Mouse (Mus musculus) heart, embryonic 14.5 days (tissue): ENCODE measurements at regions not wholly inside any gene's neighbourhood (a gene's known extent, or its start where the extent isn't known, plus 50 kb on each side); places are given as distances from the start of the nearest gene placed in this dataset.

Experiments
- ATAC-seq: fragments of 200-750 bp; cut with Nextera tagmentation; 2 replicates; pipeline ENCODE4 v1.8.0; 2017; ENCODE audit warnings: low read depth, moderate TSS enrichment; ENCODE audit not compliant: insufficient number of reproducible peaks, insufficient read depth, low FRiP score
- H3K27ac ChIP-seq, 2 experiments: fragments of 200-500 bp in 1 of 2; fragments of 300-500 bp in 1 of 2; sonication (generic) in 1 of 2; replicated peaks in 1 of 2; 2 replicates each; pipeline ENCODE4 v1.5.1; 2012 to 2014; ENCODE audit warnings: low read depth in 2 of 2, low read length in 2 of 2, control low read depth in 1 of 2, mild to moderate bottlenecking in 1 of 2, mixed read lengths in 1 of 2; ENCODE audit not compliant: control insufficient read depth in 1 of 2, insufficient read depth in 1 of 2
- H3K27me3 ChIP-seq: fragments of 300-500 bp; sonication (generic); 2 replicates; pipeline ENCODE4 v1.6.1; 2014; ENCODE audit warnings: mild to moderate bottlenecking, low read length, control low read depth; ENCODE audit not compliant: control insufficient read depth, insufficient read depth
- H3K36me3 ChIP-seq: fragments of 300-500 bp; sonication (generic); 2 replicates; pipeline ENCODE4 v1.6.1; 2014; ENCODE audit warnings: mild to moderate bottlenecking, control low read depth, low read length, mixed read lengths; ENCODE audit not compliant: control insufficient read depth, insufficient read depth
- H3K4me1 ChIP-seq, 2 experiments: fragments of 200-500 bp in 1 of 2; fragments of 300-500 bp in 1 of 2; sonication (generic) in 1 of 2; 2 replicates each; pipeline ENCODE4 v1.6.1; 2012 to 2014; ENCODE audit warnings: low read length in 2 of 2, control low read depth in 1 of 2, mixed read lengths in 1 of 2; ENCODE audit not compliant: control insufficient read depth in 2 of 2, insufficient read depth in 2 of 2
- H3K4me2 ChIP-seq: fragments of 300-500 bp; sonication (generic); 2 replicates; pipeline ENCODE4 v1.6.1; 2014; ENCODE audit warnings: mild to moderate bottlenecking, low read length
- H3K4me3 ChIP-seq, 2 experiments: fragments of 200-500 bp in 1 of 2; fragments of 300-500 bp in 1 of 2; sonication (generic) in 1 of 2; 2 replicates each; pipeline ENCODE4 v1.5.1; 2012 to 2014; ENCODE audit warnings: low read length in 2 of 2, mild to moderate bottlenecking in 2 of 2, control low read depth in 1 of 2, low read depth in 1 of 2, moderate library complexity in 1 of 2; ENCODE audit not compliant: control insufficient read depth in 1 of 2, insufficient read depth in 1 of 2
- H3K9ac ChIP-seq: fragments of 300-500 bp; sonication (generic); 2 replicates; pipeline ENCODE4 v1.6.1; 2014; ENCODE audit warnings: mild to moderate bottlenecking, low read length
- H3K9me3 ChIP-seq: fragments of 300-500 bp; sonication (generic); 2 replicates; pipeline ENCODE4 v1.6.1; 2016; ENCODE audit warnings: low read length, control low read depth; ENCODE audit not compliant: control insufficient read depth
- WGBS: fragments of 180-500 bp; shearing (Covaris S2); extraction: QIAGEN DNeasy Blood & Tissue Kit; methylation state at CpG from one replicate; pipeline ENCODE4 v1.1.7; 2014; 5-methylcytosine and 5-hydroxymethylcytosine counted together

DNA sequence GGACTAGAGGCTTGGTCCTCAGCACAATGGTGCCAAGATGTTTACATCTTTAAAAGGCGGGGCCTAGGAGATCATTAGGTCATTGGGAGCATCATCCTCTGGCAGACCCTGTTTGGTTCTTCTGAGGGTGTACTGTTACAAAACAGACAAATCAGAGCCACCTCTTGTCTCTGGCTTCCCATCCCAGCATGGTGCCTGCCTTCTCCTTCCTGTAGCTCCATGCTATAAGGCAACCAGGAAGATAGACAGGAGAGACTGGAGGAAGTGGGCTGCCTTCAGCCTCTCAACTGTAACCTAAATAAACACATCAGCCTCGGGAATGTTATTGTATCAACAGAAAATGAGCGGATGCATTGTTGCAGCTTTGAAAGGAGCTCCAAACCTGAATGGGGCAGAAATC, 529.8 kb upstream of the Gm765 start:
- whole genome bisulfite sequencing, result 46% methylated on average over 3 of the region's 3 CpGs
- no peak for ATAC-seq
- H3K4me1 ChIP-seq, result no peaks in the 10 kb centered on the region

DNA sequence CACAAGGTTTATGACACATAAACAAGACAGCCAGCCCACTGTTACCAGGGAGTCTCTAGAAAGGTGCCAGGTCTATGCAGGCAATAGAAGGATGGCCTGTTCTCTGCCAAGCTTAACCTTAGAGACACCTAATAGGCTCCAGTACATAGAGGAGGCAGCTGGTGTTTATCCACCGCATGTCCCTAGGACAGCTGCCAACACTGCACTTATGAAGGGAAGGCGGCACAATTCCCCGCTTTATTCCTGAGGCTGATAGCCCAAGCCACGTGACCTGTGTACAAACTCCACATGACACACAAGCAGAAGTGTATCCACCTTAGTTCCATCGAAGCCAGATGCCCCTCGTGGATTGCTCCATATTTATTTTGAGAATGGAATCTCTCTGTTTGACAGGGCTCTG, 527.2 kb upstream of the Gm765 start:
- H3K36me3 ChIP-seq, result no peaks in the 10 kb centered on the region
- no peak overlapping the region for H3K9ac ChIP-seq
- no peaks in the 10 kb centered on the region for H3K9me3 ChIP-seq
- no peak overlapping the region for H3K4me3 ChIP-seq
- H3K27me3 ChIP-seq, result no peaks in the 10 kb centered on the region
- no peak for ATAC-seq
- no peak overlapping the region for H3K27ac ChIP-seq
- H3K4me2 ChIP-seq, result no peak overlapping the region
- no peaks in the 10 kb centered on the region for H3K4me1 ChIP-seq
- 38% methylated on average over 6 of the region's 6 CpGs for WGBS

More for the DNA sequence above, 529.8 kb upstream of the Gm765 start:
- no peaks in the 10 kb centered on the region for H3K9me3 ChIP-seq
- no peak overlapping the region for H3K9ac ChIP-seq
- no peak overlapping the region for H3K4me2 ChIP-seq
- H3K4me3 ChIP-seq, result no peak overlapping the region
- H3K27ac ChIP-seq, result no peak overlapping the region
- no peaks in the 10 kb centered on the region for H3K36me3 ChIP-seq
- H3K27me3 ChIP-seq, result no peaks in the 10 kb centered on the region

DNA sequence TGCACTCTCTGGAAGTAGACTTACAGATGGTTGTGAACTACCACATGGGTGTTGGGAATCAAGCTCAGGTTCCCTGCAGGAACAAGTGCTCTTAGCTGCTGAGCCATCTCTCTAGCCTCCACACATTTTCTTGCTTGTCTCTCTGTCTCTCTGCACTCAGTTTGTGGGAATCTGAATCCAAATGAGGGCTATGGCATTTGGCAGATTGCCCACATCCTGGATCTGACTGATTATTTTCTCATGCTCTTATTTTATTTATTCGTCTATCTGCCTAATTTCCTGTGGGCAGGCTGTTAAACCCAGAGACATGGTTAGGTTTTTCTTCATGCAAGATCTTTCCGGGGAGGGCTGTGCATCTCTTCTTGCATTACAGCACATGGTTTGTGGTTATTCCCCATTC, 521.8 kb upstream of the Gm765 start:
- Histone ChIP-seq H3K36me3 (no peaks in the 10 kb centered on the region), H3K27me3 (no peaks in the 10 kb centered on the region), H3K9me3 (no peaks in the 10 kb centered on the region), H3K27ac (no peak overlapping the region), H3K4me1 (no peaks in the 10 kb centered on the region), H3K4me2 (no peak overlapping the region), H3K9ac (no peak overlapping the region), H3K4me3 (no peak overlapping the region)
- ATAC-seq, result no peak
- WGBS, result 66% methylated on average over 2 of the region's 2 CpGs

DNA sequence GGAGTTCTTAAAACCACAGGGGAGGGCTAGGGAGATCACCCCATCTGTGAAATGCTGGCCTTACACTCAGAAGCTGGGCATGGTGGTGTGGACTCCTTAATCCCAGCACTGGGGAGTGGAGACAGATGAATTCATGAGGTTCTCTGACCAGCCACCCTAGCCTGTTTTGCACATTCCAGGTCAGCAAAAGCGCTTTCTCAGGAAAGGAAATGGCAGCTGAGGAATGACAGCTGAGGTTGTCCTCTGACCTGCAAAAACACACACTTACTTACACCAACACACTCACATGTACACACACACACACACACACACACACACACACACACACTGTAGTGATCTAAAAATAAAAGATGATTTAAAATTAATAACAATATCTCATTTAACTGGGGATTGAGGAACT, 513.4 kb upstream of the Gm765 start:
- H3K9ac ChIP-seq, result no peak overlapping the region
- WGBS, result 87% methylated on average over 1 of the region's 1 CpGs
- ATAC-seq, result no peak

DNA sequence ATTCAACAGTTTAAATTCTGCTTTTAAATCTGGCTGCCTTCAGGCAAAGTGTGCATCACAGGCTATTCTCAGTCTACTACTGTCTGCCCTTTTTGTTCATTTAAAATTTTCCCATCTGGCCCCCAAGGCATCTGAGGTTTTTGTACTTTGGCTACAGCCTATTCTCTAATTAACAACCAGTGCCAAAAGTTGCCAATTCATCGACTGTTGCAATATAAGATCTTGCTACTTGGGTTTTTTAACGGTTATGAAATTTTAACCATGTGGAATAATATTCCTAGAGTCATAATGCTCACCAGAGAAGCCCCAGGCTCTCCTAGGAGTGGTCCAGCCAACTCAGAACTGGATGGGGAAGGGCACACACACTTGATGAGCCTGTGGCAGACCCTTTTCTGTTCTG, 508.4 kb upstream of the Gm765 start:
- Histone ChIP-seq H3K4me1 (no peaks in the 10 kb centered on the region), H3K9ac (no peak overlapping the region), H3K9me3 (no peaks in the 10 kb centered on the region), H3K27me3 (no peaks in the 10 kb centered on the region), H3K36me3 (no peaks in the 10 kb centered on the region), H3K27ac (no peak overlapping the region), H3K4me2 (no peak overlapping the region), H3K4me3 (no peak overlapping the region)
- 85% methylated on average over 2 of the region's 2 CpGs for WGBS
- ATAC-seq, result no peak

More for the DNA sequence above, 513.4 kb upstream of the Gm765 start:
- H3K27me3 ChIP-seq, result no peaks in the 10 kb centered on the region
- no peak overlapping the region for H3K4me3 ChIP-seq
- no peaks in the 10 kb centered on the region for H3K9me3 ChIP-seq
- H3K36me3 ChIP-seq, result no peaks in the 10 kb centered on the region
- H3K4me2 ChIP-seq, result no peak overlapping the region
- no peak overlapping the region for H3K27ac ChIP-seq
- no peaks in the 10 kb centered on the region for H3K4me1 ChIP-seq

DNA sequence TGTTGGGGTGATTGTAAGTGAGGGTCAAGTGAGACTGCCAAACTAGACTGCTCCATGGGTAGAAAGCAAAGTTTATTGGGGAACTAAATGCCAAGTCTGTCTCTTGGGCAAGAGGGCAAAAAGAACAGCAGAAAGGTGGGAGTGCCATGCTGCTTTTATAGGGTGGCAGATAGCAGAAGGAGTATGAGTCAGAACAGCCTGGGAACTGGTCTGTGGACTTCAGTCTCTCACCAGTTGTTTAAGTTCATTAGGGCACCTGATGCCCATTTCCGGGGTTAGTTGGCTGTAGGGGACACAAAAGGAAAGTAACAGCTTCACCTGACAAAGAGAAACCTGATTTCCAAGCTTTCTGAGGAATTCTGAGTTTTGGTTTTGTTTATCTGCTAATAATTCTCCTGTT, 506.3 kb upstream of the Gm765 start:
- 77% methylated on average over 1 of the region's 1 CpGs for WGBS
- no peaks in the 10 kb centered on the region for H3K27me3 ChIP-seq
- H3K4me1 ChIP-seq, result no peaks in the 10 kb centered on the region
- H3K9ac ChIP-seq, result no peak overlapping the region
- no peak overlapping the region for H3K27ac ChIP-seq
- no peaks in the 10 kb centered on the region for H3K9me3 ChIP-seq
- no peak overlapping the region for H3K4me2 ChIP-seq
- ATAC-seq, result no peak
- H3K4me3 ChIP-seq, result no peak overlapping the region
- no peaks in the 10 kb centered on the region for H3K36me3 ChIP-seq

DNA sequence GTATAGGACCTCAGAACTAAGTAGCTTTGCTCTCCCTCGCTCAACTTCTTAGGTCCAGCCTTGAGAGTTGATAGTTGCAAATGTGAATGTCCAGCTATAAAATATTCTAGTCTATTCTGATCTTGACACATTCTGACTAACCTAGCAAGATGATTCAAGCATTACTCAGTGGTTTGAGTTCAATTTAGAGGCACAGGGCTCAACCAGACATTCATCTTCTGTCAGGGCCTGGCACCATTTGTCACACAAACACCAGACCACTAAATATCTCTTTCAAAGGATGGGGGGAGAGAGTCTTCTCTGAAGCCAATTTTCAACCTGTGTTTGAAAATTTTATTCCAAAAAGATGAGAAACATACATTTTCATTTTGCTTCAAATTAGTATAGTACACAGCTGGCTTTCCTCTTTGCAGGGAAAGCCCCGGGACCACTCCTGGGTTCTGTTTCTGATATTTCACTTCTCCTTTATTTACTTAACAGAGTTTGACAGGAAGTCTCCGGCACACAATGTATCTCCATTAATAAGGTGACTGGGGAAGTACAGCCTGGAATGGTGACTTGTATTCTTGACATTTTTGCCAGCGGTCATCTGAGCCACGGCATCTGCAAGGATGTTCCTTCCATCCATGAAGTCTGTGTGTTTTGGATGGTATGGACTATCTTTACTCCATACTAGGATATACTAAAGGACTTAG, 503.6 kb upstream of the Gm765 start:
- no peaks in the 10 kb centered on the region for H3K36me3 ChIP-seq
- H3K4me1 ChIP-seq, result peaks cover 7 to 9% of the 10 kb centered on the region in 2 experiments
- WGBS, result 68% methylated on average over 5 of the region's 5 CpGs
- H3K4me2 ChIP-seq, result no peak overlapping the region
- H3K9me3 ChIP-seq, result no peaks in the 10 kb centered on the region
- H3K27ac ChIP-seq, result no peak overlapping the region
- ATAC-seq, result no peak
- no peaks in the 10 kb centered on the region for H3K27me3 ChIP-seq
- no peak overlapping the region for H3K9ac ChIP-seq
- H3K4me3 ChIP-seq, result no peak overlapping the region

DNA sequence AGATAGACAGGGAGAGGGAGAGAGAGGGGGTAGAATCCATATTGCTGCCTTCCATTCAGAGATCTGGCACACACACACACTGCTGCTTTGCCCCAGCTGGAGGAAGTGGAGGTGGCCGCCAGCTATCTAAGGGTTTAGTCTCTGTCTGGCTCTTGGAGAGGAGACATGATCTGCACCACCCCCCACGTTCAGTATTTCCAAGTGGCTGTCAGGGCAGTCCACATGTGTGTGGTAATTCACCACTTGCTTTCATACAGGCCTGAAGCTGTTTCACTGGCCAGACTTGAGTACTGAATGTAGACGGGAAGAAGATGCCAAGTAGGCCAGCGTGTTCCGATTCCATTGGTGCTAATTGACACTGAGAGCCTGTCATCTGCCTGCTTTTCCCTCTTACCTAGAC, 501.0 kb upstream of the Gm765 start:
- no peaks in the 10 kb centered on the region for H3K9me3 ChIP-seq
- no peaks in the 10 kb centered on the region for H3K27me3 ChIP-seq
- no peaks in the 10 kb centered on the region for H3K36me3 ChIP-seq
- H3K4me2 ChIP-seq, result no peak overlapping the region
- H3K4me1 ChIP-seq, result peaks cover 7 to 9% of the 10 kb centered on the region in 2 experiments
- peak; percentile 71 for ATAC-seq
- H3K9ac ChIP-seq, result no peak overlapping the region
- 48% methylated on average over 5 of the region's 5 CpGs for WGBS
- no peak overlapping the region for H3K4me3 ChIP-seq
- no peak overlapping the region for H3K27ac ChIP-seq
